Mouse (Mus musculus): ENCODE measurements at regions not wholly inside any gene's neighbourhood (a gene's known extent, or its start where the extent isn't known, plus 50 kb on each side); places are given as distances from the start of the nearest gene placed in this dataset.
"Not testable (repeated sequence)": the region's sequence is repeated elsewhere in the genome, so short reads cannot be mapped to it uniquely, and the experiment has no call there.

- Histone ChIP-seq H3K4me1 (ENCODE audit: control insufficient read depth, insufficient read depth, low read length) (no peaks in the 10 kb centered on the region), H3K4me3 (ENCODE audit: insufficient read depth, low read depth, low read length) (no peak overlapping the region), H3K27ac (ENCODE audit: insufficient read depth, low read depth, low read length) (no peak overlapping the region), H3K36me3 (ENCODE audit: control insufficient read depth, insufficient read depth, low read length) (no peaks in the 10 kb centered on the region), H3K27me3 (replicated peaks; ENCODE audit: control insufficient read depth, insufficient read depth, low read length) (no peaks in the 10 kb centered on the region)
- no peak for TF ChIP-seq CTCF (conservative IDR thresholded peaks at IDR 0.05; ENCODE audit: insufficient read depth, insufficient read length, low read depth, low read length)
- TF ChIP-seq POLR2A (IDR thresholded peaks at IDR 0.05; ENCODE audit: low read depth, low read length), result no peak
- DNase-seq, result peak; percentile 31
- WGBS, result 13% methylated on average over 2 of the region's 2 CpGs
Measured at GRCm38 (mm10) chr4:49958275-49958674, 112.7 kb upstream of the Grin3a start.

- no peak overlapping the region for H3K4me3 ChIP-seq (ENCODE audit: insufficient read depth, low read depth, low read length)
- H3K27me3 ChIP-seq (replicated peaks; ENCODE audit: control insufficient read depth, insufficient read depth, low read length), result no peaks in the 10 kb centered on the region
- H3K4me1 ChIP-seq (ENCODE audit: control insufficient read depth, insufficient read depth, low read length), result no peaks in the 10 kb centered on the region
- no peak overlapping the region for H3K27ac ChIP-seq (ENCODE audit: insufficient read depth, low read depth, low read length)
- no peak for DNase-seq
- 55% methylated on average over 2 of the region's 2 CpGs for WGBS
- TF ChIP-seq CTCF (conservative IDR thresholded peaks at IDR 0.05; ENCODE audit: insufficient read depth, insufficient read length, low read depth, low read length) (no peak), POLR2A (IDR thresholded peaks at IDR 0.05; ENCODE audit: low read depth, low read length) (no peak)
- H3K36me3 ChIP-seq (ENCODE audit: control insufficient read depth, insufficient read depth, low read length), result no peaks in the 10 kb centered on the region
Measured at GRCm38 (mm10) chr4:49956855-49957254, 111.3 kb upstream of the Grin3a start.

GRCm38 (mm10) chr4:49946306-49946705, 100.8 kb upstream of the Grin3a start:
- Histone ChIP-seq H3K36me3 (ENCODE audit: control insufficient read depth, insufficient read depth, low read length) (no peaks in the 10 kb centered on the region), H3K4me3 (ENCODE audit: insufficient read depth, low read depth, low read length) (no peak overlapping the region), H3K27ac (ENCODE audit: insufficient read depth, low read depth, low read length) (no peak overlapping the region), H3K4me1 (ENCODE audit: control insufficient read depth, insufficient read depth, low read length) (no peaks in the 10 kb centered on the region), H3K27me3 (replicated peaks; ENCODE audit: control insufficient read depth, insufficient read depth, low read length) (no peaks in the 10 kb centered on the region)
- WGBS, result 84% methylated on average over 7 of the region's 7 CpGs
- no peak for TF ChIP-seq POLR2A (IDR thresholded peaks at IDR 0.05; ENCODE audit: low read depth, low read length)
- TF ChIP-seq CTCF (conservative IDR thresholded peaks at IDR 0.05; ENCODE audit: insufficient read depth, insufficient read length, low read depth, low read length), result no peak
- DNase-seq, result no peak

DNA sequence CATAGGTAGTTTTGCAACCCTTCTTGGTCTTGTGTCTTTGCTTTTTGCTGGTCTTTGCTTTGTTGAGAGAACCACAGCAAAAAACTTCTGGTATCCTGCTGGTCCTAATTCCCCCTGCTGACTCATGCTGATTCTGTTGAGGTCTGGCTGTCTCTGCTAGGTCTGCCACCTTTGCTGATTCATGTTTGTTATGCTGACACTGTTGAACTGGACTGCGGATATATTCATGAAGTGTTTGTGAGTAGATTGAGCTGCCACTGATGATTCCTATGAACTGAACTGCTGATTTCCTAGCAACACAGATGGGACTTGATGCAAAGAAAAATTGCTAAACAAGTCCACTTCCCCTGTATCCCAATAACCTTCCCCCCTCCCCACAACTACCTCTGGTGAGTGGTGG, 91.9 kb upstream of the Grin3a start:
- WGBS, result 73% methylated on average over 1 of the region's 1 CpGs
- DNase-seq, result no peak
- H3K4me3 ChIP-seq (ENCODE audit: insufficient read depth, low read depth, low read length), result no peak overlapping the region
- H3K27ac ChIP-seq (ENCODE audit: insufficient read depth, low read depth, low read length), result no peak overlapping the region
- TF ChIP-seq CTCF (conservative IDR thresholded peaks at IDR 0.05; ENCODE audit: insufficient read depth, insufficient read length, low read depth, low read length) (no peak), POLR2A (IDR thresholded peaks at IDR 0.05; ENCODE audit: low read depth, low read length) (no peak)
- H3K4me1 ChIP-seq (ENCODE audit: control insufficient read depth, insufficient read depth, low read length), result no peaks in the 10 kb centered on the region
- no peaks in the 10 kb centered on the region; the same call in 1 of the 2 replicates for H3K27me3 ChIP-seq (replicated peaks; ENCODE audit: control insufficient read depth, insufficient read depth, low read length)
- no peaks in the 10 kb centered on the region for H3K36me3 ChIP-seq (ENCODE audit: control insufficient read depth, insufficient read depth, low read length)

DNA sequence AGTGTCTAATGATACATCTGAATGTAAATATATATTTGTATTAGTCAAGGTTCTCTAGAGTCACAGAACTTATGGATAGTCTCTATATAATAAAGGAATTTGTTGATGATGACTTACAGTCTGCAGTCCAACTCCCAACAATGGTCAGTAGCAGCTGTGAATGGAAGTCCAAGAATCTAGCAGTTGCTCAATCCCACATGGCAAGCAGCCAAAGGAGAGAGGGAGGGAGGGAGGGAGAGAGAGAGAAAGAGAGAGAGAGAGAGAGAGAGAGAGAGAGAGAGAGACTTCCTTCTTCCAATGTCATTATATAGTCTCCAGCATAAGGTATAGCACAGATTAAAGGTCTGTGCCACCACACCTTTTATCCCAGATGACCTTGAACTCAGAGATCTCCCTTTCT, 84.1 kb upstream of the Grin3a start:
- H3K36me3 ChIP-seq (ENCODE audit: control insufficient read depth, insufficient read depth, low read length); H3K27ac ChIP-seq (ENCODE audit: insufficient read depth, low read depth, low read length); H3K4me3 ChIP-seq (ENCODE audit: insufficient read depth, low read depth, low read length); H3K27me3 ChIP-seq (replicated peaks; ENCODE audit: control insufficient read depth, insufficient read depth, low read length); H3K4me1 ChIP-seq (ENCODE audit: control insufficient read depth, insufficient read depth, low read length); DNase-seq: not testable (repeated sequence)

DNA sequence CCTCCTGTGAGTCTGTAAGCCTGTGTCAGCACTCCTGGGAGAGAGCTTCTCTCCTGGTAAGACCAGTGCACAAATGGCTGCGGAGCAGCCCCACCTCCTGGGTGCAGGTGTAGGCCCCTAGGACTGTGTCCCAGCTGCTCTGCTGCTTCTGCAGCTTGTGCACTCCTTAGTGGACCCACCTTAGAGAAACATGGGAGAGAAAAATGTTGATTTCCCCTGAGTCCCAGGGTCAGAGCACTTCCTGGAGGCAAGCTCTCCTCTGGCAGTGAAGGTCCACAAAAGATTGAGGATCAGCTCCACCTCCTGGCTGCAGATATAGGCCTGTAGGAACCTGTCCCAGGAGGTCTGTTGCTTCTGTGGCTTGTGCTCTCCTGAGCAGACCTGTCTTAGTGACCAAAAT, 81.5 kb upstream of the Grin3a start:
- H3K27ac ChIP-seq (ENCODE audit: insufficient read depth, low read depth, low read length), result no peak overlapping the region
- H3K4me3 ChIP-seq (ENCODE audit: insufficient read depth, low read depth, low read length), result no peak overlapping the region
- no peak for DNase-seq
- no peak for TF ChIP-seq CTCF (conservative IDR thresholded peaks at IDR 0.05; ENCODE audit: insufficient read depth, insufficient read length, low read depth, low read length)
- TF ChIP-seq POLR2A (IDR thresholded peaks at IDR 0.05; ENCODE audit: low read depth, low read length), result no peak
- no peaks in the 10 kb centered on the region for H3K36me3 ChIP-seq (ENCODE audit: control insufficient read depth, insufficient read depth, low read length)
- no peaks in the 10 kb centered on the region for H3K27me3 ChIP-seq (replicated peaks; ENCODE audit: control insufficient read depth, insufficient read depth, low read length)
- WGBS, result 100% methylated on average over 1 of the region's 1 CpGs
- no peaks in the 10 kb centered on the region for H3K4me1 ChIP-seq (ENCODE audit: control insufficient read depth, insufficient read depth, low read length)

DNA sequence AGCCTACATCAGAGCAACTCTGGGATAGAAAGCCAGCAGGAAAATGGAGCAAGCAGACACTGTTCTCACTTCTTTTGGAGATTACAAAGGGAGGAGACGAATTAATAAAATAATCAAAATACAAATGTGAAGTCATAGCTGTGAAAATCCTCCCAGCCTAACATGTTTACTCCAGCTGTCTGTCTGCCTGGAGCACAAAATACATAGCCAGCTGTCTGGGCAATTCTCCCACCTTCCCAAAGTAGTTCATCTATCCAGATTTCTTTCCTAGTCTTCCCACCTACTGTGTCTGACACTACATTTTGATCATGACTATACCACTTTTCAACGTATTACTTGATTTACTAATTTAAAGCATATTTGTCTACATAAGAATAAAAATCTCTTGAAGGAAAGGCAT, 68.7 kb upstream of the Grin3a start:
- no peak for DNase-seq
- Histone ChIP-seq H3K36me3 (ENCODE audit: control insufficient read depth, insufficient read depth, low read length) (no peaks in the 10 kb centered on the region), H3K4me1 (ENCODE audit: control insufficient read depth, insufficient read depth, low read length) (no peaks in the 10 kb centered on the region), H3K4me3 (ENCODE audit: insufficient read depth, low read depth, low read length) (no peak overlapping the region), H3K27me3 (replicated peaks; ENCODE audit: control insufficient read depth, insufficient read depth, low read length) (no peaks in the 10 kb centered on the region), H3K27ac (ENCODE audit: insufficient read depth, low read depth, low read length) (no peak overlapping the region)
- TF ChIP-seq POLR2A (IDR thresholded peaks at IDR 0.05; ENCODE audit: low read depth, low read length) (no peak), CTCF (conservative IDR thresholded peaks at IDR 0.05; ENCODE audit: insufficient read depth, insufficient read length, low read depth, low read length) (no peak)
- WGBS, result 87% methylated on average over 2 of the region's 2 CpGs

DNA sequence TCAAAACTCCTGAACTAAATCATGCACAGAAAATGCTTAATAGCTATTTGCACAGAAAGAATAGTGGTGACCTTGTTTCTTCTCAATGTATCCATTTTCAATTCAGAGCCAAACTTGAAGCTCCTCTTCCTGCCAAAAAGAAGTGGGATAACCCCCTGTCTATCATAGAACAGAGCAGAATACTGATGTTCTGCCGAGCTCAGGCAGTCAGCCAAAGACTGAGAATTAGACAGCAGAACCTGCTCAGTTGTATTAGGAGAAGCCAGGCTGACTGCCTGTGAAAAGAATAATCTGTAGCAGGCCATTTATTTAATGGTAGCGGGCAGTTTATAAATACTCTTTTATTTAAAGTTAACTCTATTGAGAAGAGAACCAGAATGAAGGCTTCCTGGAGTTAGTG, 68.1 kb upstream of the Grin3a start:
- no peak for DNase-seq
- TF ChIP-seq POLR2A (IDR thresholded peaks at IDR 0.05; ENCODE audit: low read depth, low read length) (no peak), CTCF (conservative IDR thresholded peaks at IDR 0.05; ENCODE audit: insufficient read depth, insufficient read length, low read depth, low read length) (no peak)
- no peaks in the 10 kb centered on the region for H3K4me1 ChIP-seq (ENCODE audit: control insufficient read depth, insufficient read depth, low read length)
- H3K4me3 ChIP-seq (ENCODE audit: insufficient read depth, low read depth, low read length), result no peak overlapping the region
- 57% methylated on average over 2 of the region's 2 CpGs for WGBS
- no peaks in the 10 kb centered on the region for H3K36me3 ChIP-seq (ENCODE audit: control insufficient read depth, insufficient read depth, low read length)
- no peaks in the 10 kb centered on the region for H3K27me3 ChIP-seq (replicated peaks; ENCODE audit: control insufficient read depth, insufficient read depth, low read length)
- H3K27ac ChIP-seq (ENCODE audit: insufficient read depth, low read depth, low read length), result no peak overlapping the region
